Mouse (Mus musculus) forebrain, postnatal 0 days (tissue): ENCODE measurements around the gene Slc22a12. TPM values are rescaled to one million over a fixed set of nuclear protein-coding genes. Genes with fewer than 3 reads are reported as not detected.

Experiments used
- ATAC-seq: fragments of 200-750 bp; cut with Nextera tagmentation; 2 replicates; pipeline ENCODE4 v1.8.0; 2017; ENCODE audit warnings: mild to moderate bottlenecking, moderate library complexity
- DNase-seq: peaks from one replicate; pipeline ENCODE4 v3.0.0-alpha.2; 2015
- H3K27ac ChIP-seq: fragments of 300-500 bp; sonication (generic); 2 replicates; pipeline ENCODE4 v1.5.1; 2014; ENCODE audit warnings: low read depth, mild to moderate bottlenecking, antibody characterized with exemption, low read length, moderate library complexity, mixed read lengths
- H3K27me3 ChIP-seq: fragments of 300-500 bp; sonication (generic); 2 replicates; pipeline ENCODE4 v1.6.1; 2014; ENCODE audit warnings: mild to moderate bottlenecking, low read length, mixed read lengths; ENCODE audit not compliant: insufficient read depth
- H3K36me3 ChIP-seq: fragments of 300-500 bp; sonication (generic); 2 replicates; pipeline ENCODE4 v1.6.1; 2014; ENCODE audit warnings: mild to moderate bottlenecking, moderate library complexity; ENCODE audit not compliant: insufficient read depth
- H3K4me1 ChIP-seq: fragments of 300-500 bp; sonication (generic); 2 replicates; pipeline ENCODE4 v1.6.1; 2014; ENCODE audit warnings: antibody characterized with exemption; ENCODE audit not compliant: insufficient read depth
- H3K4me2 ChIP-seq: fragments of 300-500 bp; sonication (generic); 2 replicates; pipeline ENCODE4 v1.6.1; 2014; ENCODE audit warnings: low read depth, mild to moderate bottlenecking, moderate library complexity
- H3K4me3 ChIP-seq: fragments of 300-500 bp; sonication (generic); 2 replicates; pipeline ENCODE4 v1.5.1; 2014; ENCODE audit warnings: low read depth, low read length, mixed read lengths
- H3K9ac ChIP-seq: fragments of 300-500 bp; sonication (generic); 2 replicates; pipeline ENCODE4 v1.6.1; 2014; ENCODE audit warnings: mild to moderate bottlenecking
- H3K9me3 ChIP-seq: fragments of 300-500 bp; sonication (generic); 2 replicates; pipeline ENCODE4 v1.6.1; 2016; ENCODE audit warnings: low read length
- CTCF ChIP-seq: sonication (generic); IDR thresholded peaks from 2 replicates; pipeline ENCODE4 v1.5.1; 2016; ENCODE audit warnings: antibody characterized with exemption, control low read depth, low read depth
- WGBS: fragments of 180-500 bp; shearing (Covaris S2); extraction: QIAGEN DNeasy Blood & Tissue Kit; methylation state at CpG from one replicate; pipeline ENCODE4 v1.1.7; 2014; 5-methylcytosine and 5-hydroxymethylcytosine counted together
- microRNA-seq, 2 experiments: library from miRNA; unstranded; fragments of <30 nt; microRNA quantifications; one replicate each; pipeline ENCODE4; 2016
- polyA plus RNA-seq: library from polyadenylated mRNA; unstranded; fragments of >200 nt; fragmentation: Nextera tagmentation; extraction: Ambion mirVana; gene quantifications from 2 replicates; pipeline ENCODE4 v1.2.1, GENCODE M21; 2015
- total RNA-seq: library from RNA; depleted of rRNA; stranded (reverse); fragments of >200 nt; gene quantifications from 2 replicates; pipeline ENCODE4 v1.2.3, GENCODE M21; 2014; rRNA removed

Slc22a12 gene
- total and polyA plus RNA-seq, 2 experiments from 2014 or later: 0.40 TPM; not detected in 1

DNA sequence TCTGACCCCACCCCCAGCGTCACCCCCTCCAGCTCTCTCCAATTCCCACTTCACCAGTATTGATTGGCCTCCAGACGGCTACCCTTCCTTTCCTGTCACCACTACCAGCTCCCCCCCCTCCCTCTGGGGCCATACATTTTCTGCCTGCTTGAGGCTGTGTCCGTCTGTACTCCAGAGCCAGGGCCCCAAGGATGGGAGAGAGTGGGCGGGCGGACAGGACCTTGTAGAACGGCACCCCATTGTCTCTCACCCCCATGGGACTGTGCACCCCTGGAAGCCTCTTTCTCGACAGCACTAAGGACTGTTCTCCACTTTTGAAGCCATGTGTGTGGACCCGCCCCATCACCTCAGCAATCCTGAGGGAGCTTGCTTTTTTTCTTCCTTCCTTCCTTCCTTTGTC is 47.1 kb downstream of the Slc22a12 start:
- Histone ChIP-seq H3K4me2 (no peak overlapping the region), H3K9me3 (no peaks in the 10 kb centered on the region), H3K36me3 (peaks cover 5% of the 10 kb centered on the region), H3K4me1 (peaks cover 6% of the 10 kb centered on the region; the same call in 1 of the 2 replicates), H3K9ac (no peak overlapping the region), H3K27ac (0 out of 2 replicates have a peak overlapping the region, but pooled peaks have one; percentile 40), H3K4me3 (no peak overlapping the region), H3K27me3 (no peaks in the 10 kb centered on the region)
- no peak for DNase-seq
- 44% methylated on average over 8 of the region's 8 CpGs for WGBS
- ATAC-seq: no peak
- no peak for TF ChIP-seq CTCF

DNA sequence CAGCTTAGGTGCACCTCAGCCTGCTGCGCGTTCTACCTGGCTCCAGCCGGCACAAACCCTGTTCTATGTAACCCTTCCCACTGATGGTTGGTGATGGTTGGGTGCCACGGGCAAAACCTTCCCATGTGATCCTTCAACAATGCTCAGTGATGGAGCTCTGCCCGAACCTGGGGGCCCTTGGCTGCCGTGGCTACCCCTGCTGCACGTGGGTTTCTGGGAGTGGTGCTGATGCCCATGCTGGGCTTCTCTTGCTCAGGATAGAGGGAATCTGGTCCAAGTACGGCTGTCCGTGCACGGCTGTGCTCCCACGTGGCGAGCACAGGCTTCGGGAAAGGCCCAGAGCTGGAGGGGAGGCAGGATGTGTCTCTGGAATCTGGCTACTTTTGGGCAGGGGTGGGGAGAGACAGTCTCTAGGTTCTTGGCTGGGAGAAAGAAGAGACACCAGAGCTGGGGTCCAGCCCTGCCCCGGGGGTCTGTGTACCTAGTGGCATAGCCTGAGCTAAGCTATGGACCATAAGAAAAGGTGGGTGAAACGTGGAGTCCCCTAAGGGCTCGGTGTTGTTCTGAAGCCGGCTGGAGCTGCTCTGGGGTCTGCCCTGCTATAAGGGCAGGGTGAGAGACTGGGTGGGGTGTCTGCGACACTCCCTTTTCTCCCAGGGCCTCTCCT is 48.2 kb downstream of the Slc22a12 start:
- Histone ChIP-seq H3K4me1 (peaks cover 6% of the 10 kb centered on the region; the same call in 1 of the 2 replicates), H3K27me3 (no peaks in the 10 kb centered on the region), H3K36me3 (peaks cover 11% of the 10 kb centered on the region), H3K4me2 (no peak overlapping the region), H3K9ac (no peak overlapping the region), H3K27ac (no peak overlapping the region), H3K9me3 (no peaks in the 10 kb centered on the region), H3K4me3 (no peak overlapping the region)
- no peak for TF ChIP-seq CTCF
- DNase-seq: no peak
- ATAC-seq: no peak
- 65% methylated on average over 18 of the region's 18 CpGs for WGBS

- H3K4me1 ChIP-seq: peaks cover 6% of the 10 kb centered on the region; the same call in 1 of the 2 replicates
- H3K27me3 ChIP-seq: no peaks in the 10 kb centered on the region
- H3K36me3 ChIP-seq: peaks cover 11% of the 10 kb centered on the region
- H3K27ac ChIP-seq: no peak overlapping the region
- no peaks in the 10 kb centered on the region for H3K9me3 ChIP-seq
- no peak overlapping the region for H3K9ac ChIP-seq
- ATAC-seq: no peak
- TF ChIP-seq CTCF: no peak
- DNase-seq: no peak
- WGBS: 70% methylated on average over 5 of the region's 7 CpGs
- H3K4me2 ChIP-seq: no peak overlapping the region
- H3K4me3 ChIP-seq: no peak overlapping the region
Measured at GRCm38 (mm10) chr19:6494032-6494431, 48.8 kb downstream of the Slc22a12 start.

GRCm38 (mm10) chr19:6493219-6493618 is 49.6 kb downstream of the Slc22a12 start:
- Histone ChIP-seq H3K36me3 (peaks cover 11% of the 10 kb centered on the region), H3K9me3 (no peaks in the 10 kb centered on the region), H3K4me1 (peaks cover 6% of the 10 kb centered on the region; the same call in 1 of the 2 replicates), H3K9ac (no peak overlapping the region), H3K27ac (no peak overlapping the region), H3K4me3 (no peak overlapping the region), H3K4me2 (no peak overlapping the region), H3K27me3 (no peaks in the 10 kb centered on the region)
- ATAC-seq: no peak
- no peak for DNase-seq
- TF ChIP-seq CTCF: peak; percentile 30; the same call in 1 of the 2 replicates
- 86% methylated on average over 7 of the region's 7 CpGs for WGBS

- no peak overlapping the region for H3K4me3 ChIP-seq
- 20% methylated on average over 12 of the region's 12 CpGs for WGBS
- TF ChIP-seq CTCF: peak; percentile 92
- peak overlapping the region; percentile 40; the same call in 1 of the 2 replicates for H3K27ac ChIP-seq
- H3K4me1 ChIP-seq: peaks cover 6% of the 10 kb centered on the region; the same call in 1 of the 2 replicates
- peaks cover 14% of the 10 kb centered on the region for H3K36me3 ChIP-seq
- 0 out of 2 replicates have a peak overlapping the region, but pooled peaks have one; percentile 18 for H3K9ac ChIP-seq
- no peaks in the 10 kb centered on the region for H3K9me3 ChIP-seq
- ATAC-seq (peak; percentile 39), DNase-seq (peak; percentile 87)
- no peak overlapping the region for H3K4me2 ChIP-seq
- no peaks in the 10 kb centered on the region for H3K27me3 ChIP-seq
Measured at GRCm38 (mm10) chr19:6492124-6492523, 50.7 kb downstream of the Slc22a12 start.

DNA sequence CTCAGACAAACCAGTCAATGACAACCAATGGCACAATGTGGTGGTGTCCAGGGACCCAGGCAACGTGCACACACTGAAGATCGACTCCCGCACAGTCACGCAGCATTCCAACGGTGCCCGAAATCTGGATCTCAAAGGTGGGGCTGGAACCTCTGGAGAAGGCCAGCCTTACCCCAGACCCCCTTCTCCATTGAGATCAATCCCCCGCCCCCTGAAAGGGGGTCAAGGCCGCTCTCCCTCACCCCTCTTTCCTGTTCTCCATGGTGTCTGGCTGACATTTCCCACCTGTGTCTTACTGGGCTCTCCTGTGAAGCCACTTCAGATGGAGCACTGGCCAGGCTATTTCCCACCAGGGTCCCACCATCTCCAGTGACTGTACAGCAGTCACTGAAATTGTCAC is 51.3 kb downstream of the Slc22a12 start:
- H3K4me2 ChIP-seq: no peak overlapping the region
- DNase-seq (no peak), ATAC-seq (no peak)
- H3K4me3 ChIP-seq: no peak overlapping the region
- H3K9ac ChIP-seq: no peak overlapping the region
- TF ChIP-seq CTCF: no peak
- no peaks in the 10 kb centered on the region for H3K27me3 ChIP-seq
- 87% methylated on average over 8 of the region's 8 CpGs for WGBS
- no peaks in the 10 kb centered on the region for H3K9me3 ChIP-seq
- no peak overlapping the region for H3K27ac ChIP-seq
- H3K36me3 ChIP-seq: peaks cover 16% of the 10 kb centered on the region
- peaks cover 6% of the 10 kb centered on the region; the same call in 1 of the 2 replicates for H3K4me1 ChIP-seq

- ATAC-seq: peak; percentile 67
- Histone ChIP-seq H3K4me1 (no peaks in the 10 kb centered on the region), H3K27me3 (no peaks in the 10 kb centered on the region), H3K9ac (no peak overlapping the region), H3K4me2 (no peak overlapping the region), H3K4me3 (no peak overlapping the region), H3K27ac (no peak overlapping the region), H3K36me3 (peaks cover 29% of the 10 kb centered on the region), H3K9me3 (no peaks in the 10 kb centered on the region)
- DNase-seq: peak; percentile 94
- WGBS: 1% methylated on average over 4 of the region's 4 CpGs
- TF ChIP-seq CTCF: peak; percentile 99
Measured at GRCm38 (mm10) chr19:6489030-6489429, 53.8 kb downstream of the Slc22a12 start.

Small RNAs within 50 kb of the gene (microRNA-seq; reads per million reads assigned to microRNA genes)
- gene Gm26460: 0 reads per million in 2 experiments

Other genes starting within 250 kb of the Slc22a12 start
- gene Cdc42bpg, start 236.6 kb downstream of the Slc22a12 start, total RNA-seq: 3.1 and 4.7 TPM in 2 replicates
- gene Cdc42bpg, start 236.6 kb downstream of the Slc22a12 start, polyA plus RNA-seq: 0.11 and 0.23 TPM in 2 replicates
- 60.5 and 64.3 TPM in 2 replicates for gene Men1, start 208.1 kb downstream of the Slc22a12 start, total RNA-seq
- gene Men1, start 208.1 kb downstream of the Slc22a12 start, polyA plus RNA-seq: 58.3 and 60.9 TPM in 2 replicates
- gene Map4k2, start 201.9 kb downstream of the Slc22a12 start, total RNA-seq: 43.0 and 55.8 TPM in 2 replicates
- 6.7 and 9.7 TPM in 2 replicates for gene Map4k2, start 201.9 kb downstream of the Slc22a12 start, polyA plus RNA-seq
- gene Sf1, start 179.3 kb downstream of the Slc22a12 start, total RNA-seq: 70.0 and 113 TPM in 2 replicates
- gene Sf1, start 179.3 kb downstream of the Slc22a12 start, polyA plus RNA-seq: 89.7 and 102 TPM in 2 replicates
- gene Pygm, start 158.6 kb downstream of the Slc22a12 start, total RNA-seq: 6.2 and 8.8 TPM in 2 replicates
- gene Pygm, start 158.6 kb downstream of the Slc22a12 start, polyA plus RNA-seq: 4.7 and 7.6 TPM in 2 replicates
- gene Rasgrp2, start 143.7 kb downstream of the Slc22a12 start, total RNA-seq: 125 and 170 TPM in 2 replicates
- 130 and 150 TPM in 2 replicates for gene Rasgrp2, start 143.7 kb downstream of the Slc22a12 start, polyA plus RNA-seq
- gene Nrxn2, start 124.3 kb downstream of the Slc22a12 start, total RNA-seq: 213 and 256 TPM in 2 replicates
- gene Nrxn2, start 124.3 kb downstream of the Slc22a12 start, polyA plus RNA-seq: 45.1 and 49.4 TPM in 2 replicates